Mouse (Mus musculus) hindbrain, embryonic 14.5 days (tissue): Measurements from ENCODE around the gene Mut. TPM values are rescaled to one million over a fixed set of nuclear protein-coding genes. Genes with fewer than 3 reads are reported as not detected.

Source experiments
- ATAC-seq: fragments of 200-750 bp; cut with Nextera tagmentation; 2 replicates; pipeline ENCODE4 v1.8.0; 2017; ENCODE audit warnings: moderate number of reproducible peaks, mild to moderate bottlenecking, moderate TSS enrichment, moderate library complexity; ENCODE audit not compliant: low FRiP score
- DNase-seq: peaks from one replicate; pipeline ENCODE4 v3.0.0-alpha.2; 2015; ENCODE audit warnings: low spot score
- H3K27ac ChIP-seq: fragments of 300-500 bp; sonication (generic); 2 replicates; pipeline ENCODE4 v1.5.1; 2014; ENCODE audit warnings: mild to moderate bottlenecking, moderate library complexity
- H3K27me3 ChIP-seq: fragments of 300-500 bp; sonication (generic); 2 replicates; pipeline ENCODE4 v1.6.1; 2014; ENCODE audit warnings: mild to moderate bottlenecking, low read length, mixed read lengths; ENCODE audit not compliant: control insufficient read depth, insufficient read depth
- H3K36me3 ChIP-seq: fragments of 300-500 bp; sonication (generic); replicated peaks from 2 replicates; pipeline ENCODE4 v1.6.1; 2014; ENCODE audit not compliant: control insufficient read depth, insufficient read depth
- H3K4me1 ChIP-seq: fragments of 300-500 bp; sonication (generic); replicated peaks from 2 replicates; pipeline ENCODE4 v1.6.1; 2014; ENCODE audit warnings: antibody characterized with exemption, low read length, mixed read lengths; ENCODE audit not compliant: control insufficient read depth, insufficient read depth
- H3K4me2 ChIP-seq: fragments of 300-500 bp; sonication (generic); replicated peaks from 2 replicates; pipeline ENCODE4 v1.6.1; 2014; ENCODE audit warnings: mild to moderate bottlenecking, moderate library complexity
- H3K4me3 ChIP-seq: fragments of 300-500 bp; sonication (generic); replicated peaks from 2 replicates; pipeline ENCODE4 v1.5.1; 2014; ENCODE audit warnings: mild to moderate bottlenecking, low read length
- H3K9ac ChIP-seq: fragments of 300-500 bp; sonication (generic); 2 replicates; pipeline ENCODE4 v1.6.1; 2014
- H3K9me3 ChIP-seq: fragments of 300-500 bp; sonication (generic); 2 replicates; pipeline ENCODE4 v1.6.1; 2016; ENCODE audit warnings: low read length; ENCODE audit not compliant: control insufficient read depth
- WGBS: fragments of 180-500 bp; shearing (Covaris S2); extraction: QIAGEN DNeasy Blood & Tissue Kit; methylation state at CpG from one replicate; pipeline ENCODE4 v1.1.7; 2014; 5-methylcytosine and 5-hydroxymethylcytosine counted together
- polyA plus RNA-seq: library from polyadenylated mRNA; unstranded; fragments of >200 nt; fragmentation: Nextera tagmentation; extraction: Ambion mirVana; gene quantifications from 2 replicates; pipeline ENCODE4 v1.2.1, GENCODE M21; 2014

Gene Mut
- polyA plus RNA-seq = 24.4 and 25.0 TPM in 2 replicates

- Histone ChIP-seq H3K4me3 (peak within 1 kb of the TSS; percentile 47), H3K9me3 (no peaks in the 10 kb centered on the region), H3K9ac (peak within 1 kb of the TSS; percentile 63), H3K27me3 (no peaks in the 10 kb centered on the region), H3K36me3 (peaks cover 15% of the 10 kb centered on the region), H3K4me1 (peaks cover 11% of the 10 kb centered on the region; the same call in 1 of the 2 replicates), H3K27ac (peak within 1 kb of the TSS; percentile 84), H3K4me2 (peak within 1 kb of the TSS; percentile 82)
- under 1% methylated on average over 50 of the region's 50 CpGs for WGBS
- peak; percentile 100 for DNase-seq
- peak; percentile 100 for ATAC-seq
Measured at GRCm38 (mm10) chr17:40934420-40935231, at the start of gene Mut, which contains the start of gene Cenpq. Gene Mut, plus strand, starts transcription at chr17:40934685. Gene Cenpq, minus strand, starts transcription at chr17:40935047.

GRCm38 (mm10) chr17:40885155-40885554 lies 49.3 kb upstream of the Mut start:
- H3K4me2 ChIP-seq = no peak overlapping the region
- H3K9ac ChIP-seq = no peak overlapping the region
- no peaks in the 10 kb centered on the region for H3K9me3 ChIP-seq
- WGBS = 87% methylated on average over 4 of the region's 4 CpGs
- H3K4me3 ChIP-seq = no peak overlapping the region
- DNase-seq = no peak
- H3K27ac ChIP-seq = no peak overlapping the region
- H3K36me3 ChIP-seq = no peaks in the 10 kb centered on the region
- H3K4me1 ChIP-seq = no peaks in the 10 kb centered on the region
- ATAC-seq = no peak
- H3K27me3 ChIP-seq = peaks cover 3% of the 10 kb centered on the region; the same call in 1 of the 2 replicates

GRCm38 (mm10) chr17:40887849-40888536 lies 46.5 kb upstream of the Mut start:
- 85% methylated on average over 4 of the region's 4 CpGs for WGBS
- no peak for ATAC-seq
- no peak for DNase-seq

GRCm38 (mm10) chr17:40896863-40897262 lies 37.6 kb upstream of the Mut start:
- ATAC-seq (no peak), DNase-seq (peak; percentile 76)
- H3K27me3 ChIP-seq = no peaks in the 10 kb centered on the region
- no peaks in the 10 kb centered on the region for H3K36me3 ChIP-seq
- H3K27ac ChIP-seq = no peak overlapping the region
- 63% methylated on average over 1 of the region's 1 CpGs for WGBS
- no peaks in the 10 kb centered on the region for H3K4me1 ChIP-seq
- no peak overlapping the region for H3K9ac ChIP-seq
- H3K4me3 ChIP-seq = no peak overlapping the region
- no peaks in the 10 kb centered on the region for H3K9me3 ChIP-seq
- H3K4me2 ChIP-seq = no peak overlapping the region

More at GRCm38 (mm10) chr17:40887849-40888536, 46.5 kb upstream of the Mut start:
- no peak overlapping the region for H3K4me2 ChIP-seq
- H3K4me1 ChIP-seq = no peaks in the 10 kb centered on the region
- H3K4me3 ChIP-seq = no peak overlapping the region
- H3K9me3 ChIP-seq = no peaks in the 10 kb centered on the region
- H3K27me3 ChIP-seq = no peaks in the 10 kb centered on the region
- no peak overlapping the region for H3K9ac ChIP-seq
- no peak overlapping the region for H3K27ac ChIP-seq
- no peaks in the 10 kb centered on the region for H3K36me3 ChIP-seq

GRCm38 (mm10) chr17:40899783-40900363 lies 34.6 kb upstream of the Mut start:
- Histone ChIP-seq H3K27me3 (no peaks in the 10 kb centered on the region), H3K36me3 (no peaks in the 10 kb centered on the region), H3K9ac (no peak overlapping the region), H3K4me3 (no peak overlapping the region), H3K4me2 (no peak overlapping the region), H3K9me3 (no peaks in the 10 kb centered on the region), H3K27ac (no peak overlapping the region), H3K4me1 (peaks cover 3% of the 10 kb centered on the region; the same call in 1 of the 2 replicates)
- whole genome bisulfite sequencing = 36% methylated on average over 4 of the region's 4 CpGs
- DNase-seq (no peak), ATAC-seq (no peak)

GRCm38 (mm10) chr17:40903345-40903744 lies 31.1 kb upstream of the Mut start:
- H3K9me3 ChIP-seq = no peaks in the 10 kb centered on the region
- no peak overlapping the region for H3K27ac ChIP-seq
- WGBS = 71% methylated on average over 4 of the region's 4 CpGs
- no peaks in the 10 kb centered on the region for H3K27me3 ChIP-seq
- no peaks in the 10 kb centered on the region for H3K36me3 ChIP-seq
- no peak for ATAC-seq
- no peak overlapping the region for H3K4me2 ChIP-seq
- peaks cover 3% of the 10 kb centered on the region; the same call in 1 of the 2 replicates for H3K4me1 ChIP-seq
- H3K9ac ChIP-seq = no peak overlapping the region
- no peak overlapping the region for H3K4me3 ChIP-seq
- DNase-seq = no peak

GRCm38 (mm10) chr17:40904056-40904597 lies 30.4 kb upstream of the Mut start:
- H3K4me2 ChIP-seq = peak overlapping the region; percentile 43; the same call in 1 of the 2 replicates
- no peak overlapping the region for H3K27ac ChIP-seq
- no peak for ATAC-seq
- no peaks in the 10 kb centered on the region for H3K36me3 ChIP-seq
- DNase-seq = no peak
- no peak overlapping the region for H3K4me3 ChIP-seq
- peaks cover 3% of the 10 kb centered on the region; the same call in 1 of the 2 replicates for H3K4me1 ChIP-seq
- H3K9ac ChIP-seq = no peak overlapping the region
- no peaks in the 10 kb centered on the region for H3K27me3 ChIP-seq
- WGBS = 8% methylated on average over 11 of the region's 11 CpGs
- no peaks in the 10 kb centered on the region for H3K9me3 ChIP-seq

GRCm38 (mm10) chr17:40904721-40905154 lies 29.7 kb upstream of the Mut start:
- DNase-seq (no peak), ATAC-seq (no peak)
- Histone ChIP-seq H3K27me3 (no peaks in the 10 kb centered on the region), H3K9ac (no peak overlapping the region), H3K36me3 (no peaks in the 10 kb centered on the region), H3K9me3 (no peaks in the 10 kb centered on the region), H3K4me2 (peak overlapping the region; percentile 43), H3K4me1 (peaks cover 3% of the 10 kb centered on the region; the same call in 1 of the 2 replicates), H3K27ac (no peak overlapping the region), H3K4me3 (peak overlapping the region; percentile 15; the same call in 1 of the 2 replicates)
- WGBS = 14% methylated on average over 14 of the region's 14 CpGs

GRCm38 (mm10) chr17:40914250-40914649 lies 20.2 kb upstream of the Mut start, which contains the start of gene Glyatl3:
Gene Glyatl3, minus strand, starts transcription at chr17:40914350.
- Histone ChIP-seq H3K27me3 (no peaks in the 10 kb centered on the region), H3K9ac (no peak within 1 kb of the TSS), H3K4me2 (no peak within 1 kb of the TSS), H3K9me3 (no peaks in the 10 kb centered on the region), H3K36me3 (no peaks in the 10 kb centered on the region), H3K27ac (no peak within 1 kb of the TSS), H3K4me1 (no peaks in the 10 kb centered on the region), H3K4me3 (no peak within 1 kb of the TSS)
- DNase-seq (no peak), ATAC-seq (no peak)
- 97% methylated on average over 2 of the region's 2 CpGs for WGBS
